Mouse (Mus musculus) embryonic facial prominence, embryonic 10.5 days (tissue): ENCODE measurements around the gene Bmpr1a. TPM values are rescaled to one million over a fixed set of nuclear protein-coding genes. Genes with fewer than 3 reads are reported as not detected.

ENCODE experiments used
- DNase-seq: peaks from one replicate; pipeline ENCODE4 v3.0.0-alpha.2; 2017; ENCODE audit warnings: low spot score
- H3K27ac ChIP-seq: fragments of 300-500 bp; sonication (generic); replicated peaks from 2 replicates; pipeline ENCODE4 v1.5.1; 2016; ENCODE audit warnings: mild to moderate bottlenecking
- H3K27me3 ChIP-seq: fragments of 300-500 bp; sonication (generic); replicated peaks from 2 replicates; pipeline ENCODE4 v1.6.1; 2016; ENCODE audit warnings: low read depth, mild to moderate bottlenecking; ENCODE audit not compliant: poor library complexity, severe bottlenecking
- H3K36me3 ChIP-seq: fragments of 300-500 bp; sonication (generic); replicated peaks from 2 replicates; pipeline ENCODE4 v1.6.1; 2016; ENCODE audit warnings: mild to moderate bottlenecking, moderate library complexity
- H3K4me1 ChIP-seq: fragments of 300-500 bp; sonication (generic); 2 replicates; pipeline ENCODE4 v1.6.1; 2016
- H3K4me3 ChIP-seq: fragments of 300-500 bp; sonication (generic); 2 replicates; pipeline ENCODE4 v1.5.1; 2016; ENCODE audit warnings: mild to moderate bottlenecking, moderate library complexity
- H3K9me3 ChIP-seq: fragments of 300-500 bp; sonication (generic); 2 replicates; pipeline ENCODE4 v1.6.1; 2016; ENCODE audit warnings: mild to moderate bottlenecking
- WGBS: fragments of 180-500 bp; shearing (Covaris S2); methylation state at CpG from one replicate; pipeline ENCODE4 v1.1.7; 2016; 5-methylcytosine and 5-hydroxymethylcytosine counted together
- polyA plus RNA-seq: library from polyadenylated mRNA; unstranded; fragments of >200 nt; fragmentation: Nextera tagmentation; extraction: Ambion mirVana; gene quantifications from 2 replicates; pipeline ENCODE4 v1.2.1, GENCODE M21; 2016

Bmpr1a gene
- polyA plus RNA-seq: 50.7 and 52.8 TPM in 2 replicates

DNA sequence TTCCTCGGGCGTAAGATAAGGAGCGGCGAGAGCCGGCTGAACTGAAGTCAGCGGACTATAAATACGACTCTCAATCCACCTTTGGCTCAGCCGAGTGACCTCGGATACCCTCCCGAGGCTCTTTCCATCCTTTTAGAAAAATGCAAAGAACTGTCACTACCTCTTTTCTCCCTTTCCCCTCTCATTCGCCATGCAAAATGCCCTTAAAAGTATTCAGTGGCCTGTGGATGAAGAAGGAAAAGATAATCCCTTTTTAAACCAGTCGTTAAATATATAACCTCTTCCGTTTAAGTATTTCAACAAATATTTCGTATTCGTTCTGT is at the start of gene Bmpr1a:
Gene Bmpr1a (minus strand): TSS at position 17 of the 323 bp plus-strand sequence.
- peaks cover 44% of the 10 kb centered on the region for H3K4me1 ChIP-seq
- H3K27me3 ChIP-seq: peaks cover 4% of the 10 kb centered on the region; the same call in 1 of the 2 replicates
- DNase-seq: no peak
- H3K36me3 ChIP-seq: no peaks in the 10 kb centered on the region
- no peaks in the 10 kb centered on the region for H3K9me3 ChIP-seq
- peak within 1 kb of the TSS; percentile 90 for H3K4me3 ChIP-seq
- WGBS: 8% methylated on average over 15 of the region's 15 CpGs
- peak within 1 kb of the TSS; percentile 99 for H3K27ac ChIP-seq

DNA sequence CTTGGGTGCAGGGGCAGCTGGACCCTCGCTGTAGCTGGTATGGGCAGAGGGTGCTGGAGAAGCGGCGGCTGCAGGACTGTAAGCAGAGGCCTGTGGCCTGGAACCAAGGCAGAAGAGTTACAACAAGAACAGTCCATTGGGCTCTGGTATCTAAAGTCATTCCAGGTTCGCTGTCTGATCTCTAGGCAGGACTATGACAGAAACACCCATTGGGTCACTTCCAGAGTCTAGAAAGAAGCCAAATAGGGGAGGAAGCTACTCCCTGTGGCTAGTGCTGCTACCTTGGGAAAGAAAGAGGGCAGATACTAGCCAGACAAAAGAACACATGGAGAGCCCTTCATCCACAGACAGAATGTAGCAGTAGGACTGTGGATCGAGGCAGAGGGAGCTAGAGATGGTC is 49.1 kb upstream of the Bmpr1a start:
- H3K36me3 ChIP-seq: no peaks in the 10 kb centered on the region
- no peak for DNase-seq
- no peak overlapping the region for H3K4me3 ChIP-seq
- H3K27me3 ChIP-seq: peaks cover 34% of the 10 kb centered on the region
- WGBS: 92% methylated on average over 5 of the region's 5 CpGs
- H3K27ac ChIP-seq: no peak overlapping the region
- peaks cover 21% of the 10 kb centered on the region for H3K4me1 ChIP-seq
- no peaks in the 10 kb centered on the region for H3K9me3 ChIP-seq

DNA sequence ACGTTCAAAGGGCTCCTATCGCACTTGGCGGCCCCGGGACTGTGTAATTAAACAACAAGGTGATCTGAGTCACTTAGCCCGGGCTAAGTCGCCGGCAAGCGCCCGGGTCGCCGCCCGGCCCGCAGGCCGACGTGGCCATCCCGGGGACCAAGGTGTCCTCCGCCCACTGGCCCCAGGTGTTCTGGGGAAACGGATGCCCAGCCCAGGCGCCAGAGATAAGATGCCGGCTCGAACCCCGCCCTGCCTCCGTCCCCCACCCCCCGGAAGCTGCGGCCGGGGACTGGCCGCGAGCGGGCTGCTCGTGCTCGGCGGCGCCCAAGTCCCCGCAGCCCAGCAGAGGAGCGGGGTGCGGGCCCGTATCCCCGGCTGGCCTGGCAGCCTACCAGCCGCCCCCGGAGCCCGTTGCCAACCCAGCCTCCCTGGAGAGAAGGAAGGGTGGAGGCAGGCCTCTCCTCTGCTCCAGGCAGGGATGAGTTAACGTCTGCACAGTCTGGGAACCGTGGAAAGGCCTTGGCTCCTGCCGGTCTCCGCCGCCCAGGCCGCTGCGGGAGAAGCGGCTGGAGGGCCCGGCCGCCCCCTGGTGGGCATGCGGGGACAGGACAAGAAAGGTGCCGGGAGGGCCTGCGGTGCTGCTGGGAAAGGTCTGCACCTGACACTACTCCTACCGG is 46.0 kb upstream of the Bmpr1a start:
- no peaks in the 10 kb centered on the region for H3K36me3 ChIP-seq
- H3K4me3 ChIP-seq: peak overlapping the region; percentile 86
- peaks cover 54% of the 10 kb centered on the region for H3K27me3 ChIP-seq
- DNase-seq: peak; percentile 94
- peak overlapping the region; percentile 88 for H3K27ac ChIP-seq
- no peaks in the 10 kb centered on the region for H3K9me3 ChIP-seq
- H3K4me1 ChIP-seq: peaks cover 17% of the 10 kb centered on the region
- WGBS: under 1% methylated on average over 55 of the region's 55 CpGs

DNA sequence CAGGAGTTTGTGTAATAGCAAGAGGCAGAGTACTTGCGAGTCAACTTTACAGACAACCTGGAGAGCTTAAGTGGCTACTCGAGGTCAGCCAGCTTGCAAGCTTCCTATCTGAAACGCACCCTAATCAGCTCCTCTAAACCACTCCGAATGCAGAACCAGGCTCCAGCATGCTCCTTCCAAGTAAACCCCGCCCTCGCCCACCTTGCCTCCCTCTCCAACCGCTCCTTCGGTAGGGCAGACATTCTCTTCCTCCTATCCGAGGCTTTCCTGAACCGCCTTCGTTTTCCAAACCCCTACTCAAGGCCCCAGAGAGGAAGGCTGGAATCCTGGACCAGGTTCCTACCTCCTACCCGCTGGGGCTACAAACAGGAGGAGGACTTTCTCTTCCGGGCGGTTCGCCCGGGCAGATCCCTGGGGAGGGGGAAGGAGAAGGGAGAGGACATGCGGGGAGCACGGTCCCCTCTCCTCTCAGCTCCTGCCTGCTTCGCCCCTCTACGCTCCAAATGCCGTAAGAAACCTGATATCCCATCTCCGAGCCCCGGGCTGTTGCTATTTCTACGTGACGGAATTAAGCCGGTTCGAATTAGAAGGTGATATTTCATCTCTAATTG is 45.4 kb upstream of the Bmpr1a start:
- peak; percentile 75 for DNase-seq
- no peaks in the 10 kb centered on the region for H3K9me3 ChIP-seq
- peaks cover 17% of the 10 kb centered on the region for H3K4me1 ChIP-seq
- peak overlapping the region; percentile 86 for H3K4me3 ChIP-seq
- H3K36me3 ChIP-seq: no peaks in the 10 kb centered on the region
- H3K27ac ChIP-seq: peak overlapping the region; percentile 88
- under 1% methylated on average over 27 of the region's 27 CpGs for WGBS
- peaks cover 54% of the 10 kb centered on the region for H3K27me3 ChIP-seq

DNA sequence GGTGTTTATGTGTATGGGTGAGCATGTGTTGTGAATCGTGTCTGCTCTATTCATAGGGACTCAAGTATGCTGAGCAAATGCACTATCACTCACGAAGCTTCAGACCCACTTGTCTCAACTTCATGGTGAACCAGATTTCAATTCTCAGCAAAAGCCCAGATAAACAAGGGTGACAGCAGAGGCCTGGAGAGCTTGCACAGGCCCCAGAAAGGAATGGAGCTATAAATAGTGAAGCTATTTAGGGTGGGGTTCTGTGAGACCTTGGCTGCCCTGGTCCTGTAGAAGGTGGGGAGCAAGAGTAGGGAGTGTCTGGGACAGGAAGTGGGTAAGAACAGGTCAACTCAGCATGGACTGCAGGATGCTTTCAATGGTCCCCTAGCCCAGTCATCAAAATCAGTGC is 41.4 kb upstream of the Bmpr1a start:
- Histone ChIP-seq H3K27me3 (peaks cover 56% of the 10 kb centered on the region), H3K27ac (no peak overlapping the region), H3K36me3 (no peaks in the 10 kb centered on the region), H3K9me3 (no peaks in the 10 kb centered on the region), H3K4me3 (no peak overlapping the region), H3K4me1 (peaks cover 21% of the 10 kb centered on the region)
- no peak for DNase-seq
- WGBS: 81% methylated on average over 2 of the region's 2 CpGs

DNA sequence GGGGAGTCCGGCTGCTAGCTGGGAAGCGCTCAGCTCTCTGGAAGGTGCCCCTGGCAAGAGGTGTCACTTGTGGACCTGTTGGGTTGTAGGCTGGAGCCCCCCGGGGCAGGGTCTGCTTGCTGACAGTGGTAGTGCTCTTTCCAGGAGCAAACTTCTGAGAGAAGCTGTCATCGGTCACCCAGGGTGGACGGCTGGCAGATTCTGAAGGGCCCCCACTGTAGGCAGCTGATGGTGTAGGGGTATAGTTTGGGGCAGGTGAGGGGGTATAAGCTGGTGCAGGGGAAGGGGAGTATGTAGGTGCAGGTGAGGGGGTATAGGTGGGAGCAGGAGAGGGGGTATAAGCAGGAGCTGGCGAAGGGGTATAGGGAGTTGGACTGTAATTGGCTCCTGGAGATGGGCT is 40.9 kb upstream of the Bmpr1a start:
- Histone ChIP-seq H3K4me1 (peaks cover 16% of the 10 kb centered on the region), H3K27ac (no peak overlapping the region), H3K27me3 (peaks cover 56% of the 10 kb centered on the region), H3K4me3 (no peak overlapping the region), H3K9me3 (no peaks in the 10 kb centered on the region), H3K36me3 (no peaks in the 10 kb centered on the region)
- no peak for DNase-seq
- WGBS: 80% methylated on average over 6 of the region's 6 CpGs

DNA sequence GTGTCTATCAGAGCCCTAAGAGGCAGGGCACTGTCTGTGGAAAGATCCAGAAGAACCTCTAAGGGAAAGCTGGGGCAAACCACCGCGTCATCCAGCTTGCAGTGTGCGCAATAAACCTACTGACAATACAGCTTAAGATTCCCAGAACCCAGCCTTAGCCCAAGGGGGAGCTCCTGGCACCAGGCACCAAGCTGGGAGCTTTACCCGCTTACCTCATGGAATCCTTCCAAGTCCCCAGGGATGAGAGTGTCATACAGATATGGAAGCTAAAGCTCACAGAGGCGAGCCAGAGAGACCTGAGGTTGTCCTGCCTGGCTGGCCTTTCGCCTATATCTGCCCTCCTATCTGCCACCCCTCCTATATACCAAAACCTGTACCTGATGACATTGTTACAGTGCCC is 40.5 kb upstream of the Bmpr1a start:
- H3K4me1 ChIP-seq: peaks cover 15% of the 10 kb centered on the region
- DNase-seq: no peak
- H3K27me3 ChIP-seq: peaks cover 56% of the 10 kb centered on the region
- no peaks in the 10 kb centered on the region for H3K9me3 ChIP-seq
- 76% methylated on average over 6 of the region's 6 CpGs for WGBS
- H3K27ac ChIP-seq: no peak overlapping the region
- no peak overlapping the region for H3K4me3 ChIP-seq
- H3K36me3 ChIP-seq: no peaks in the 10 kb centered on the region

DNA sequence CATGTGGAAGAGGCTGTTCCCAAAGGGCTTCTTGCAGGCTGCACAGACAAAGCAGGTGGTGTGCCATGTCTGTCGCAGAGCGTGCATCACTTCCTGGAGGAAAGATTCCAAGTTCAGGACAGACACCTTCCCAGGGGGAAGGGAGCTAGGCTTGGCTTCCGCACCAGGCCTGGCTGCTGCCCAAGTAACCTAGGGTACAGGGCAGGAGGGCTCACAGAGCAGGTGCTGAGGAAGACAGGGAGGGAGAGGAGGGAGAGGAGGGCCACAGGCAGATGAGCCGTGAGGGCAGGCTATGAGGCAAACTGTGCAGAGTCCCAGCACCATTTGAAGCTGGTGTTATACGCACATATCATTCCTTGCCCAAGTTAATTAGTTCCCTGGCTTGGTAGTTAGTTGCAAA is 38.8 kb upstream of the Bmpr1a start:
- H3K4me3 ChIP-seq: no peak overlapping the region
- H3K27me3 ChIP-seq: peaks cover 45% of the 10 kb centered on the region
- no peak for DNase-seq
- H3K36me3 ChIP-seq: no peaks in the 10 kb centered on the region
- H3K9me3 ChIP-seq: no peaks in the 10 kb centered on the region
- H3K27ac ChIP-seq: no peak overlapping the region
- 90% methylated on average over 5 of the region's 5 CpGs for WGBS
- H3K4me1 ChIP-seq: peaks cover 6% of the 10 kb centered on the region; the same call in 1 of the 2 replicates

DNA sequence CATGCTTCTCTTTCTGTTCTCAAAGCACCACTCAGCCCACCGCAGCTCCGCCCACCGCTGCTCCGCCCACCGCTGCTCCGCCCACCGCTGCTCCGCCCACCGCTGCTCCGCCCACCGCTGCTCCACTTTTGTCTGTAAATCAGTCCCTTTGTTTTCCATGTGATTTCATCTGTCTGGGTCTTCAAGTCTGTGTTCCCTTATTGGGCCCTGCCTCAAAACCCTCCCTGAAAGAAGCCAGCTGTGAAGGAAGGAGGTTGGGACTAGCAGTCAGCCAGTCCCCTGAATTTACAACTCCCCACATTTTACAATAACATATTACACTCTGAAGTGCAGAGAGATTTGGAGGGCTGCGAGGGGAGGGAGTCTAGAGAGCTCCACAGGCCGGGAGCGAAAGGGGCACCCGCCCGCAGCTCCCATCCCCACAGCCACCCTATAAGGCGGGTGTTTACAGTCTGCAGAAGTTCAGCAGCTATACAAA is 37.6 kb upstream of the Bmpr1a start:
- Histone ChIP-seq H3K27ac (peak overlapping the region; percentile 72), H3K4me1 (peaks cover 6% of the 10 kb centered on the region; the same call in 1 of the 2 replicates), H3K9me3 (no peaks in the 10 kb centered on the region), H3K27me3 (peaks cover 40% of the 10 kb centered on the region), H3K36me3 (no peaks in the 10 kb centered on the region), H3K4me3 (peak overlapping the region; percentile 36)
- DNase-seq: peak; percentile 50
- WGBS: 7% methylated on average over 17 of the region's 17 CpGs

DNA sequence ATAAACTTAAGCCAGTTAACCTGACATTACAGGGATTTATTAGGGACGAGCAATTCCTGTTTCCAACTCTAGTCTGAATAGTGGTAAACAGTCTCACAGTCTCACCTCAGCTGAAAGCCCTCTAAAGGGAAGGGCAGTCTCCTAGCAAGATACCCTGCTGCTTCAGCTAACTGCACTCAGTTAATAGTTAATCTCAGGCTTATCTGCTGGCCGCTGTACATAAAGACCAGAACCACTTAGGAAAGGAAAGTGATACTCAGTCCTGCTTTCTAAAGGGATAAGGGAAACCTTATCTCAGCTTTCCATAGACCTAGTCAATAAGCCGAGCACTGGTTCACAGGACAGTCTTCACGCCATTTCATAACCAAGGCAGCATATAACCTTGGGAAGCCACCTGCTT is 32.7 kb upstream of the Bmpr1a start:
- H3K4me3 ChIP-seq: no peak overlapping the region
- H3K4me1 ChIP-seq: peaks cover 3% of the 10 kb centered on the region; the same call in 1 of the 2 replicates
- H3K27me3 ChIP-seq: 0 out of 2 replicates have a peak, but pooled peaks cover 3% of the 10 kb centered on the region
- H3K9me3 ChIP-seq: no peaks in the 10 kb centered on the region
- WGBS: 76% methylated on average over 4 of the region's 4 CpGs
- no peak for DNase-seq
- no peak overlapping the region for H3K27ac ChIP-seq
- H3K36me3 ChIP-seq: no peaks in the 10 kb centered on the region

DNA sequence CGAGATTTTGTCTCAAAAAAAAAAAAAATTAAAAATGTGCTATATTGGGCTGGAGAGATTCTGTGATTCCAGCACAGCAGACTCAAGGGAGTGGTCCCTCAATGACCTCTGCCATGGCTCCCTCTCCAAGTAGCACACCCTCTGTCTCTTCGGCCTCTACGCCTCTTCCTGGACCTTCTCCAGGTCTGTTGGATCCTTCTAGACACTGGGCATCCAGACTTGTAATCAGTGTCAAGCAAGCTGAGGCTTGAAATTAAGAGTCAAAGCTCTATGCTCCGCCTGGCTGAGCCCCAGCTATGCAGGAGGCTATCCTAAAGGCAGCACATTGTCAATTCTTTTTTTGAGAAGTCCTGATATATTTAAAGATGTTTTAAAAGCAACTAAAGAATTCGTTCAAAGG is 30.4 kb upstream of the Bmpr1a start:
- no peak overlapping the region for H3K27ac ChIP-seq

DNA sequence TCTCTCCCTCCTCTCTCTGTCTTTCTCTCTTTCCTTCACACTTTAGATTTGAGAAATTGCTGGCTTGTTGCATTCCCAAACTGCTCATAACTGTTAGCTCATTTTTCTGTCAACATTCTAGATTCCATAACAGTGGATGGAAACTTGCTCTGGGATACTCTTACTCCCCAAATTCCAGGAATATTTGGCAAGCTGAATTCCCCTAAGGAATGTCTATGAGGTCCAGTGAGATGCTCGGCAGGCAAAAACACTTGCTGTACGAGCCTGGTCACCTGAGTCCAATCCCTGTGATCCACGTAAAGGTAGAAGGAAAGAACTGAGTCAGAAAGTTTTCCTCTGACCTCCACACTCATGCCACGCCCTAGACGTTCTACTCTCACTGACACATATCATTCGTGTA is 29.4 kb upstream of the Bmpr1a start:
- Histone ChIP-seq H3K27ac (no peak overlapping the region), H3K4me3 (no peak overlapping the region), H3K4me1 (no peaks in the 10 kb centered on the region), H3K36me3 (no peaks in the 10 kb centered on the region), H3K27me3 (peaks cover 20% of the 10 kb centered on the region), H3K9me3 (peaks cover 9% of the 10 kb centered on the region)
- WGBS: 81% methylated on average over 6 of the region's 6 CpGs
- DNase-seq: no peak

More for the DNA sequence above, 30.4 kb upstream of the Bmpr1a start:
- no peak overlapping the region for H3K4me3 ChIP-seq
- peaks cover 9% of the 10 kb centered on the region for H3K9me3 ChIP-seq
- H3K36me3 ChIP-seq: no peaks in the 10 kb centered on the region
- no peaks in the 10 kb centered on the region for H3K4me1 ChIP-seq
- DNase-seq: no peak
- peaks cover 13% of the 10 kb centered on the region for H3K27me3 ChIP-seq
- WGBS: 83% methylated on average over 5 of the region's 5 CpGs

DNA sequence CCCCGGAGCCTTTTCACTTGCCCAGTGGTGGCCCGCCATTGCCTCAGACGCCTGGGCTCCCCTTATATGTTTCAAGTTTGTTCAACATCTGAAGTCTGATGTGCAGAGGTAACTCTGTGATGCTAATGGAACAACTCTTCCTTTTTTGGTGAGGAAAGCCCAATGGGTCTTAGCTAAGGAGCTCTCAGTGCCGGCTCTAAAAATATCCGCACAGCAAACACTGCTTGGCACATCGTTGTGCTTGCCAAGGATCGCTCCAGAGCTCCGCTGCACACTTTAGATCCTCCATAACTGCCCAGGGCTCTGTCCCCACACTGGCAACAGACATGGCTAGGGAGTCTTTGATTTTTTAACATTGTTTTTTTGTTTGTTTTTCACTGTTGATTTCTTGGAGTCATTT is 25.7 kb upstream of the Bmpr1a start:
- WGBS: 73% methylated on average over 8 of the region's 8 CpGs

More for the DNA sequence above, 25.7 kb upstream of the Bmpr1a start:
- peaks cover 9% of the 10 kb centered on the region for H3K9me3 ChIP-seq
- DNase-seq: no peak
- no peaks in the 10 kb centered on the region for H3K4me1 ChIP-seq
- H3K27me3 ChIP-seq: peaks cover 17% of the 10 kb centered on the region
- H3K36me3 ChIP-seq: no peaks in the 10 kb centered on the region
- H3K27ac ChIP-seq: no peak overlapping the region
- H3K4me3 ChIP-seq: no peak overlapping the region
